Mouse (Mus musculus) cerebellum, adult (tissue): ENCODE measurements at regions not wholly inside any gene's neighbourhood (a gene's known extent, or its start where the extent isn't known, plus 50 kb on each side); places are given as distances from the start of the nearest gene placed in this dataset.

Experiments
- ATAC-seq: cut with Nextera tagmentation; 2 replicates; pipeline ENCODE4 v1.9.2; 2017; ENCODE audit warnings: mild to moderate bottlenecking, moderate library complexity, mixed read lengths; ENCODE audit not compliant: insufficient number of reproducible peaks, low FRiP score, low TSS enrichment

DNA sequence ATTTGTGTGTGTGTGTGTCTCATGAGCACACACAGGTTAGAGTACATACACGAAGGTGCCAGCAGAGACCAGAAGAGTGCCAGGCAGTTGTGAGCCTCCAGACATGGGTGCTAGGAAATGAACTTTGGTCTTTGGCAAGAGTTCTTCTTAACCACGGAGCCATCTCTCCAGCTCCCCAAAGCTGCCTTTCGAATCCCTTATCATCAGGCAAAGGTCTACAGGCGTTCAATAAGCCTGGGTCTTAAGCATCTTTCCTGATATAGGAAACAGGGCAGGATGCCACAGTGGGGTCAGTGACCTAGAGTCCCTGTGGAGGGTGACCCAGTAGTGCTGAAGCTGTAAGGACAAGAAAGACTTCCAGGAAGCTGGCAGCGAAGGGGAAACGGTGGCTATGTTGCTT lies 173.6 kb upstream of the Jmjd1c start:
- no peak for ATAC-seq

DNA sequence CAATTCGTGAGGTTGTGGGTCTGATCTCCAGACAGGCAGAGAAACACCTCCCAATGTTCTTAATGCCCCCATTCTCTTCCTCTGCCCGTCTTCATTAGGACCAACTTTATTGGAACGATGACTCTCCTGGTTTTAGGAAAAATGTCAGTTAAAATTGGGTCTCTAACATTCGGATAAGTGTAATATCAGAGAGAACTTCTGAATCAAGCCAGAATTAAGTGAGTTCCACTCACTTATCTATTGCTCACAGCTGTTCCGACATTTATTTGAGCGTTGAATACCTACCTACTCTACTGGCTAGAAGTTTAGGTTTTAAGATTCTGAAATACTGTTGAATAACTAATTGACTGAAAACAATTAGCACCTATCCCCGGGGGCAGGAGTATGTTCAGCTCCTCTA lies 172.0 kb upstream of the Jmjd1c start:
- no peak for ATAC-seq

- no peak for ATAC-seq
These were observed 171.5 kb upstream of the Jmjd1c start for GRCm38 (mm10) chr10:66924418-66924817.

DNA sequence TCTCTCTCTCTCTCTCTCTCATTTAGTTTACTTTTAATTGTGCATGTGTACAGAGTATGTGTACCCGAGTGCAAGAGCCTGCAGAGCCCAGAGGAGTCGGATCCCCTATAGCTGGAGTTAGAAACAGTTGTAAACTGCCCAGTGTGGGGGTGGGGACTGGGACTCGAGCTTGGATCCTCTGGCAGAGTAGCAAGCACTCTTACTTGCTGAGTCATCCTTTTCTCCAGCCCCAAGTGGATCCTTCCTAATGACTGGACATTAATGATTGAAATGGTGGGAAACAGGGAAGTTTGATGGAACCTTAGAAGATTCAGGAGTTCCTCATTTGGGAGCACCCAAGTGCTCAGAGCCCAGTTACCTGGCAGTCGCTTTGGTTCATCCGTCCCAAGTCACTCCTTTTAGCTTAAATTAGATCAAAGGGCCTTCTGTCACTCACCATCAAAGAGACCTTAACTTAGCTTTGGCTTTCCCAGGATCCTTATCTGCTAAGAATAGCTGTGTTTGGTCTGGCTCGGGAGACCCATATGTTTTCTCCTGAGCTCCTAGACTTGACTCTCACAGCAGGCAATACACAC lies 170.3 kb upstream of the Jmjd1c start:
- ATAC-seq, result no peak

- ATAC-seq, result no peak
These were observed 168.3 kb upstream of the Jmjd1c start for GRCm38 (mm10) chr10:66927651-66928050.

DNA sequence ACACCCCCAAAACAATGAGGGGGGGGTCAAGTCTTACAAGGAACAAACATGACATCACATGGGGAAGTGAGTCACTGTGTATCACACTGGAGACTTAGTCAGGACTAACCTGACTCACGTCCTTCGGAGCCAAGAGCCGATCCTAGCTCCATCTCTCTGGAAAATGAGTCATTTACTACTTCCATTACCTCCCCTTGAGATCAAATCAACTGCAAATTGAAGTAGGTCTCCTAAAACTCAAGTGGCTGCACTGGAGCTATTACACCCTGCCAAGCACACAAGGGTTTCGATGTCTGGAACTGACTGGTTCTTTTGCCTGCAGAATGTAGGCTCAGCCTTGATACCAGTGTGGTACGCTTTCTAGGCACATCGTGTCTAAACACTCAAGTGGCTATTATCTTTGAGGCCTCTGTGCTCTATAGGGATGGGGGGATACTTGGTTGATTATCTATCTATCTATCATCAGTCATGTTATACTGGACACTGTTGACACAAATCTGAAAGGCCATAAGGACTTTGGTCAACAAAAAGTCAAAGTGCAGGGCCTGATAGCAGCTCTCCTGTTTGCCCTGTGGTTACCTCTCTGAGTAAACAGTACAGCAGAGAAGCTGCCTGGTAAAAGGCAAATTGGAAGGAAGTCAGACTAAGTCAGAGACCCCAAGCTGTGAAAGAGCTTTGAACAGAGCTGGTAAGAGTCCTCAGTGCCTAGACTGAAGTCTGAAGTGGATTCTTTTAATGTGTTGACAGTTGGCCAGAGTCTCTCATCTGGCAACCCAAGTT lies 167.5 kb upstream of the Jmjd1c start:
- ATAC-seq, result no peak

DNA sequence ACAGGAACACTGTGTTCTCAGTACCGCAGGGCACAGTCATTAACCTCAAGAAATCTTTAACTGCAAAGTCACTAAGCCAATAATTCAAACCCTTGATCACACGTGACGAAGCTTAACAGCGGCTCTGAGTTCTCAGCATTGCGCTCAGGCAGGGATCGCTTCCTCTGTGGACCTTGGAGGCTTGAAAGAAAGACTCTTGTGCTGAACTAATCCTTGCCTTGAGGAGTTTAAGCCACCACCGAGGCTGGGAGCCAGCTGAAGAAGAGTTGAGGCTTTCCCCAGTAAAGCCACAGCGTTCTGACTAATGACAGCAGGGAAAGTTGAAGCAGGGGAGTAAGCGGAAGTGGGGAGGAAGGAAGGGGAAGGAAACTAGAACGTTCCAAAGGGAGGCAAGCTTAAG lies 165.4 kb upstream of the Jmjd1c start:
- ATAC-seq, result no peak

GRCm38 (mm10) chr10:66931505-66931904 lies 164.4 kb upstream of the Jmjd1c start:
- ATAC-seq, result no peak

DNA sequence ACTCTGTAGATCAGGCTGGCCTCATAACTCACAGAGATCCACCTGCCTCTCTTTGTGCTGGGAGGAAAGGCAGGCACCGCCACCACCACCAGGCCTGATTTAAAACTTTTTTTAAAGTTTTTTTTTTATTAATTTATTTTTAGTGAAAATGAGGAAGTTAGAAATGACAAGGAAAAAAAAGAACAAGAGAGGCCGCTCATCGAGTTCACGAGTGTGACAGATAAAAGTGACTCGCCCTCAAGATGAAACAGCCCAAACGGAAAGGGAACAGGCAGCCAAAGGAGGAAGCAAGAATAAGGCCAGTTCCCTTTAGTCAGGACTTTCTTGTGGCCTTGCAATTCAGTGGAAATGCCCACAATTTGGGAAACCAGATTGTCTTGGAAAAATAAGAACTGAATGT lies 163.4 kb upstream of the Jmjd1c start:
- ATAC-seq, result no peak

- no peak for ATAC-seq
These were observed 162.2 kb upstream of the Jmjd1c start for GRCm38 (mm10) chr10:66933689-66934088.

DNA sequence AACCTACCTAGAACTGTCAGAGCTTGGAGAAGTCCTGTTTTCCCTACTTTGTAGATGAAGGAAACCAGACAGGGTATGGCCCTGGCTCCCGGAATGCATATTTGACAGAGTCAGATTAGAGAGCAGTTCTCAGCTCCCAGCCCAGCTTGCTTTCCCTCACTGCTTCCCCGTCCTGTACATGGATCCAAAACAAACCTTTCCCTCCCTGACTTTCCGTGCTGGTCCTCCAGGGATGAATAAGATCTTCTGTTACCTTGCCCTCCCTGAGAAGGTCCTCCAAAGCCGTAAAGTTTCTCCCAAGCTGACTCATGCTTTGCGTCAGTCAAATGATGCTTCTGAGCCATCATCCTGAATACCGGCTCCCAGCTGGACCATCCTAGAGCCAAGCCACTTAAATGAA lies 160.2 kb upstream of the Jmjd1c start:
- ATAC-seq, result no peak

DNA sequence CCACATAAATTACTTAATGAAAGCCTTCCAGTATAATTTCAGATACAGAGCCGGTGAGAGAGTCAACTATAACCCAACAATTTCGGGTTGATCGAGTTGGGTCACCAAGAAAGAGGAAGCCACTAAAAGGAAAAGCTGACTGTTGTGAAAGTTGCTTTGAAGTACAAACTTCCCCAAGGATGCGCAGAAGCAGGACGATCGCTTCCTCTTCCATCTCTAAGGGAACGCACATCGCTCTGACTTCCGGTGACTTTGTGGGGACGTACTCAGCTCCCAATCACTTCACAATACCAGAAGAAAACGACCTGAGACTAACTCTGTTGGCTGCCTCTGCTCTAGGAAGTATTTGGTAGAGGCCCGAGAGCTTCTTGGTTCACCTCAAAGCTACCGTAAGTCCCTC lies 158.8 kb upstream of the Jmjd1c start:
- no peak for ATAC-seq

- no peak for ATAC-seq
These were observed 155.6 kb upstream of the Jmjd1c start for GRCm38 (mm10) chr10:66940368-66940767.

DNA sequence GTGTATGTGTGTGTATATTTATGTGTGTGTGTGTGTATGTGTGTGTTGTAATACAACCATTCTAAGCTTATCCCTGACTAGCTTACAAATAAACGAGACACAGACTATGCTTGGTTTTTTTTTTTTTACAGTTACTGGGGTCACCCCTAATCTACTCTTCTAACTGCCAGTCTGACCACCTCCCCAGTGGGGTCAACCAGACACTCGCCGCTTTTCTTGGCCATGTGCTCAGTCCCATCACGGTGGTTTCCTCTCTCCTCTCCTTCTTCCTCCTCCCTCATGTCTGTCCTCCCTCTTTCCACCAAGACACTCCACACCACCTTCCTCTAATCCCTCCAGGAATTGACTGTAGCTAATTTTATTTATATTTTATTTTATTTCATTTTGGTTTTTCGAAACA lies 155.0 kb upstream of the Jmjd1c start:
- ATAC-seq, result no peak

DNA sequence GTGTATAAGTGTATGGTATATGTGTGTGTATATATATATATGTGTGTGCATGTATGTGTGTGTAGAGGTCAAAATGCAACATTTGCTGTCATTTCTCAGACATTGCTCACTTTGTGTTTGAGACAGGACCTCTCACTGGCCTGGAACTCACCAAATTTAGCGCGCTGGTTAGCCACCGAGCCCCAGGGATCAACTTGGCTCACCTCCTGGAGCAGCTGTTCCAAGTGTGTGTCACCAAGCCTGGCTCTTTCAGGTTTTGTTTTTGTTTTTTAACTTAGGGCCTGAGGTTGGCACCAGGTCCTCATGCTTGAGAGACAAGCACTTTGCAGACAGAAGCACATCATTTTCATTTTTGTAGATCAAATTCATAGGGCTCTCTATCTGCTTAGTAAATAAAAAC lies 154.0 kb upstream of the Jmjd1c start:
- no peak for ATAC-seq

DNA sequence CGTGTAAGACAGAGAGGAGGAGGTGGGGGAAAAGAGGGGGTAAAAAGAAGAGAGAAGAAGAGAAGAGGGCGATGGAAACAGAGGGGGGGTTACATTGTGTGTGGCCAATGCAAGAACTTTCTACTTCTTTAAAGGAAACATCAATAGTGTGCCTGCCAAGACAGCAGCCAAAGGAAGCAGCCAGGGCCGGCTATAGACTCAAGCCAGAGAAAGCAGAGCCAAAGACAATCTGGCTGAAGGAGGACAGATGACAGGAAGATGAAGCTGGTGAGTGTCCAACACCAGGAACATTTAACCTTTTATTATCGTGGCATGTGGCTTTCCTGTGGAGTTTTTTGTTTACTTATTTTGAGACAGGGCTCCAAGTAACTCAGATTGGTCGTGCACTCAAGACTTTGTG lies 152.1 kb upstream of the Jmjd1c start:
- no peak for ATAC-seq

GRCm38 (mm10) chr10:66946161-66946560 lies 149.8 kb upstream of the Jmjd1c start:
- no peak for ATAC-seq

DNA sequence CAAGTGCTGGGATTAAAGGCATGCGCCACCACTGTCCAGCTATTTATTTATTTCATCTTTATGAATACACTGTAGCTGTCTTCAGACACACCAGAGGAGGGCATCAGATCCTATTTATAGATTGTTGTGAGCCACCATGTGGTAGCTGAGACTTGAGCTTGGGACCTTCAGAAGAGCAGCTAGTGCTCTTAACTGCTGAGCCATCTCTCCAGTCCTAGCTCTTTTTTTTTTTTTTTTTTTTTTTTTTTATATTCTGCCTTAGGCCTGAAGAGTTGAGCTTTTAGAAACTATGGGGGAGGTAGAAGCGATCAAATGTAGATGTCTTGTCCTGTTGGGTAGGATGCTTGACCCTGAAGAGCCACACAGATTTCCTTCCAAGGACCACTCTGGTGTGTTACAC lies 147.6 kb upstream of the Jmjd1c start:
- no peak for ATAC-seq

DNA sequence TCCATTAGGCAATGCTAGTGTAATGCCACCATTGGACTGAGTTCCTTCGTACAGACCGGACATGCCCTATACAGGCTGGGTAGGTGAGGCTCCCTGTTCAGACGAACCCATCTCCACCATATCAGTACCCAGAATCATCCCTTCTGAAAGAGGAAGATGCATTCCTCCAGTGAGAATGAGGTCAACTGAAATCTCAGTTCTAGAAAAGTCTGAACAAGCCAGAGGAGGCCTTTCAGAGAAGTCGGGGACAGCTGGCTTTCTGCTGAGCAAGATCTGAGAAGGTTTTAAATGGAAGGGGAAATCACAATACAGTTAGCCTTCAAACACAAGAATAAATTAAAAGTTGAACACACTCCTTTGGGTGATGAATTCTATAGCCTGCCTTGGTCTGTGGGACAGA lies 145.5 kb upstream of the Jmjd1c start:
- ATAC-seq, result no peak

DNA sequence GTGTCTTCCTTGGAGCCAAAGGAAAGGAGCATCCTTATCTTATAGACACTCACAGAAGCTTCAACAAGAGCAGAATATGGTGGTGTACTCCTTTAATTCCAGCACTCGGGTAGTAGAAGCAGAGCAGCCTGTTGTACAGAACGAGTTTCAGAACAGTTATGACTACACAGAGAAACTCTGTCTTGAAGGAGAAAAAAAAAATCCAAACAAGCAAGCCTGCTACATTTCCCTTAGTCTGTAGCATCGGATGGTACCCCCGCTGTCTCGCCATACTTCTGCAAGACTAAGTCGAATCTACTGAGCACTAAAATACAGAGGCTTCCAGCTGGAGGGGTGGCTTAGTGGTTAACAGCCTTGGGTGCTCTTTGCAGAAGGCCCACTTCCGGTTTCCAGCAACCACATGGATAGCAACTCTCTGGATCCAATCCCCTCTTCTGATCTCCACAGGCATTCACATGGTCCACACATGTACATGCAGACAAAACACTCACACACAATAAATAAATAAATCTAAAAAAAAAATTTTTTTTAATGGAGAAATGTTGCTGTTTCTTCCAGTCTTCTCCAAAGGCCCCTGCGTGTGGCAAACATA lies 144.6 kb upstream of the Jmjd1c start:
- no peak for ATAC-seq

- no peak for ATAC-seq
These were observed 144.0 kb upstream of the Jmjd1c start for GRCm38 (mm10) chr10:66951935-66952334.
